Mouse (Mus musculus): ENCODE results near the gene Tfdp2. TPM values are rescaled to one million over a fixed set of nuclear protein-coding genes. Genes with fewer than 3 reads are reported as not detected.

The Tfdp2 gene
- total and polyA plus RNA-seq, 2 experiments from 2014 or later, result 19.6 to 32.1 TPM

DNA sequence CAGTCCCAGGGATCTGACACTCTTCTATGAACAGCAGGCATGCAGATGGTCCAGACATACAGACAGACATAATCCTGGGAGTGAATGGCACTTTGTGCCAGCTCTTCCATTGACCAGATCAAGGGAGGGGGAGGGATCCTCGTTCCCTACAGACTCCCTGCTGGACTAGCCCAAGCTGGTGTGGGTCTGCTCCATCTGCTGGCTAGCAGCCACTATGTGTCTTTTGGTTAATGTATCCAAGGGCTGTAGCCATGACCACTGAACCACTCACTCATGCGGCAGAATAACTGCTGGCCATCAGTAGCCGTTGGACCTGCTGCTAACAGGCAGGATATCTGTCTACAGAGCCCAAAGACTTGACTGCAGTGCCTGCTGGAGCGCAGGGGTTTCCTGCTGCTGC is 128.4 kb downstream of the Tfdp2 start:
- H3K36me3 ChIP-seq (ENCODE audit: insufficient read depth, low read length), result no peaks in the 10 kb centered on the region
- WGBS, result 26% methylated on average over 4 of the region's 4 CpGs
- TF ChIP-seq CTCF (IDR thresholded peaks at IDR 0.05; ENCODE audit: low read depth), result no peak
- no peaks in the 10 kb centered on the region for H3K27me3 ChIP-seq (ENCODE audit: insufficient read depth, low read length)
- no peaks in the 10 kb centered on the region for H3K9me3 ChIP-seq (ENCODE audit: low read length)
- H3K27ac ChIP-seq, result peak overlapping the region; percentile 79
- H3K4me2 ChIP-seq (ENCODE audit: low read depth, low read length), result no peak overlapping the region
- DNase-seq (ENCODE audit: low spot score) (peak; percentile 88), ATAC-seq (peak; percentile 91)
- H3K9ac ChIP-seq (replicated peaks; ENCODE audit: low read length), result no peak overlapping the region
- 0 out of 2 replicates have a peak, but pooled peaks cover 5% of the 10 kb centered on the region for H3K4me1 ChIP-seq (ENCODE audit: insufficient read depth, low read length)
- no peak overlapping the region for H3K4me3 ChIP-seq (ENCODE audit: low read length)

DNA sequence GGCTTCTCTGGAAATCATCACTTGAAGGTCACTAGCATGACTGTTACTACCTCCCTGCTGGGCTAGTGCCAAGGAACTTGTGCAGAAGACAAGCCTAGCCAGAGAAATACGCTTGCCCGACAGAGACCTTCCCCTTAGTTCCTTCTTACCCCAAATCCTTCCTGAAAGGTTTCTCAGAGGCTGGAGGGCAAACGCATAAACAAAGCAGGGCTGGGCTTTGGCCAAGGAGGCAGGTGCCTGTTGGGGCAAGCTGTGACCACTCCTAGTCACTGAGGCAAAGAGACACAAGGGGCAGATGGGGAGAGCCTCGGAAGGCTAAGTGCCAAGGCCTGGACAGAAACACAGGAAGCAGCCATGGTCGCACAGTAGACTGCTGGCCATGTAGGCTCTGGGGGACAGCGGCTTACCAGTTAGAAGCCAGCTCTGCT is 130.4 kb downstream of the Tfdp2 start:
- H3K27ac ChIP-seq, result peak overlapping the region; percentile 79
- peak; percentile 67 for ATAC-seq
- H3K9me3 ChIP-seq (ENCODE audit: low read length), result no peaks in the 10 kb centered on the region
- H3K27me3 ChIP-seq (ENCODE audit: insufficient read depth, low read length), result no peaks in the 10 kb centered on the region
- H3K4me1 ChIP-seq (ENCODE audit: insufficient read depth, low read length), result 0 out of 2 replicates have a peak, but pooled peaks cover 5% of the 10 kb centered on the region
- no peak overlapping the region for H3K9ac ChIP-seq (replicated peaks; ENCODE audit: low read length)
- whole genome bisulfite sequencing, result 47% methylated on average over 6 of the region's 6 CpGs
- H3K36me3 ChIP-seq (ENCODE audit: insufficient read depth, low read length), result no peaks in the 10 kb centered on the region; the same call in 1 of the 2 replicates
- no peak for TF ChIP-seq CTCF (IDR thresholded peaks at IDR 0.05; ENCODE audit: low read depth)
- no peak overlapping the region for H3K4me2 ChIP-seq (ENCODE audit: low read depth, low read length)
- no peak overlapping the region for H3K4me3 ChIP-seq (ENCODE audit: low read length)
- DNase-seq (ENCODE audit: low spot score), result peak; percentile 77

DNA sequence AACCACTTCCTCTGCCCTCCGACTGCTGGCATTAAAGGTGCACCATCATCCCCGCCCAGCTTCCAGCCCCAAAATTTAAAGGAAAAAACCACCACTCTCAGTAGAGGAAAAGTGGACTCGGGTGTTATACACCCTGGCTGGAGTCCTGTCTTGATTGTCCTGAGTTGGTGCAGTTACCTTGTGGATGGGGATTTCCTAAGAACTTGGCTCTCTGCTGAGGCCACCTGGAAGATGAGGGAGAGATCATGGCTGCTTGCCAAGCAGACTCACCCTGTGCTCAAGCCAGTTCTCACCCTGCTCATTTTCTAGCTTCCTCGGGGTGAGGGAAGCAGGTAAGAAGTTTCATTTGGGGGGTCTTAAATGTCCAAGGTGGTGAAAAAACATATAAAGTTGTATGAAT is 132.2 kb downstream of the Tfdp2 start:
- DNase-seq (ENCODE audit: low spot score) (no peak), ATAC-seq (no peak)
- no peak overlapping the region for H3K4me2 ChIP-seq (ENCODE audit: low read depth, low read length)
- H3K9me3 ChIP-seq (ENCODE audit: low read length), result no peaks in the 10 kb centered on the region
- no peak for TF ChIP-seq CTCF (IDR thresholded peaks at IDR 0.05; ENCODE audit: low read depth)
- no peak overlapping the region for H3K9ac ChIP-seq (replicated peaks; ENCODE audit: low read length)
- WGBS, result 84% methylated on average over 4 of the region's 4 CpGs
- H3K4me1 ChIP-seq (ENCODE audit: insufficient read depth, low read length), result 0 out of 2 replicates have a peak, but pooled peaks cover 5% of the 10 kb centered on the region
- H3K27me3 ChIP-seq (ENCODE audit: insufficient read depth, low read length), result no peaks in the 10 kb centered on the region
- no peak overlapping the region for H3K27ac ChIP-seq
- H3K36me3 ChIP-seq (ENCODE audit: insufficient read depth, low read length), result peaks cover 5% of the 10 kb centered on the region; the same call in 1 of the 2 replicates
- H3K4me3 ChIP-seq (ENCODE audit: low read length), result no peak overlapping the region

DNA sequence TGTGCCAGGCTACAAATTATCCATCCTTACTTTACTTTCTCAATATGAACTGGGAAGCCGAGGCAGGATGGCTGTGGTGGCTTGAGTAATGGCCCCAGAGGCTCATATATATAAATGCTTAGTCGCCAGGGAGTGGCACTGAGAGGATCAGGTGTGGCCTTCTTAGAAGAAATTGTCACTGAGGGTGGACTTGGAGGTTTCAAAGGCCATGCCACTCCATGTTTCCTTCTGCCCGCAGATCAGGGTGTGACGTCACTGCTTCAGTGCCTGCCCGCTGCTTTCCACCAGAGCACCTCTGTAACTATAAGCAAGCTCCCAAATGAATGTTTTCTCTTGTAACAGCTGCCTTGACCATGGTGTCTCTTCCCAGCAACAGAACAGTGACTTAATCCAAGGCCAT is 135.1 kb downstream of the Tfdp2 start:
- DNase-seq (ENCODE audit: low spot score) (no peak), ATAC-seq (no peak)
- Histone ChIP-seq H3K9ac (replicated peaks; ENCODE audit: low read length) (no peak overlapping the region), H3K27me3 (ENCODE audit: insufficient read depth, low read length) (no peaks in the 10 kb centered on the region), H3K4me1 (ENCODE audit: insufficient read depth, low read length) (0 out of 2 replicates have a peak, but pooled peaks cover 5% of the 10 kb centered on the region), H3K4me2 (ENCODE audit: low read depth, low read length) (no peak overlapping the region), H3K4me3 (ENCODE audit: low read length) (no peak overlapping the region), H3K27ac (no peak overlapping the region), H3K9me3 (ENCODE audit: low read length) (no peaks in the 10 kb centered on the region), H3K36me3 (ENCODE audit: insufficient read depth, low read length) (peaks cover 6% of the 10 kb centered on the region; the same call in 1 of the 2 replicates)
- 91% methylated on average over 5 of the region's 5 CpGs for WGBS
- no peak for TF ChIP-seq CTCF (IDR thresholded peaks at IDR 0.05; ENCODE audit: low read depth)

DNA sequence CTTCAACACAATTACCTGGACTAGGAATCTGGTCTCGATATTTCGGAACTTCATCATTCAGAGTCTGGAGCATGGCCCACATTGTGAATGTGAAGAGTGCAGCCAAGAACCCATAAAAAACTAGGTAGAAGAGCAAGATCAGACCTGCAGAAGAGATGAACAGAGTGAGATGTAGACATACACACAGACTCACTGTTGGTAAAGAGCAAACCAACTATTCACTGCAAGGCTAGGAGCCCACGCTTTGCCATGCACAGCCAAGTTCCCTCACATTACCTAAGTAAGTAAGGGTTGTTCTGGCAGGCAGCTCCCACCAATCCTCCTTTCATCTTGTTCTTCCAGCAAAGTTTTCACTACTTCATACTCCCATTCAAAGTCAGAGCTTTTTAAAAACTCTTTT is 149.7 kb downstream of the Tfdp2 start:
- DNase-seq (ENCODE audit: low spot score), result no peak
- no peak for ATAC-seq
- Histone ChIP-seq H3K9me3 (ENCODE audit: low read length) (no peaks in the 10 kb centered on the region), H3K4me3 (ENCODE audit: low read length) (no peak overlapping the region), H3K27ac (no peak overlapping the region), H3K27me3 (ENCODE audit: insufficient read depth, low read length) (no peaks in the 10 kb centered on the region), H3K9ac (replicated peaks; ENCODE audit: low read length) (no peak overlapping the region), H3K4me2 (ENCODE audit: low read depth, low read length) (no peak overlapping the region), H3K4me1 (ENCODE audit: insufficient read depth, low read length) (no peaks in the 10 kb centered on the region), H3K36me3 (ENCODE audit: insufficient read depth, low read length) (peaks cover 13% of the 10 kb centered on the region; the same call in 1 of the 2 replicates)
- no peak for TF ChIP-seq CTCF (IDR thresholded peaks at IDR 0.05; ENCODE audit: low read depth)
- 97% methylated on average over 3 of the region's 3 CpGs for WGBS

DNA sequence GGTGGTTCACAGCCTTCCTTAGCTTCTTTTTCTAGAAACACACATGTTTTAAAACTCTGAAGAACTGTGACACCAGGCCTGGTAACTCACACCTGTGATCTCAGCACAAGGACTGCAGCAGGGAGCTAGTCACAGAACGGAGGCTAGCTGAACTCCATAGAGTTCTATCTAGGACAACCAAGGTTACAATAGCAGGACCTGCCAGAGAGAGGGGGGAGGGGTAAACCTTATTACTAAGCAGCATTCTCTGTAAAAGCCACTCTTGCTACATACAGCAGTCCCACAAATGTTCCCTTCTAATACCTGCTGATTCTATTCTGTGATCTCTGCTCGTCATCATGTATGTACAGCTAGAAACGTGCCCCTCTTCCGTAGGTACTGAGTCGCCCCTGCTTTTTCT is 152.8 kb downstream of the Tfdp2 start:
- no peak overlapping the region for H3K4me3 ChIP-seq (ENCODE audit: low read length)
- no peak for ATAC-seq
- 92% methylated on average over 5 of the region's 5 CpGs for WGBS
- H3K27me3 ChIP-seq (ENCODE audit: insufficient read depth, low read length), result no peaks in the 10 kb centered on the region
- H3K9ac ChIP-seq (replicated peaks; ENCODE audit: low read length), result no peak overlapping the region
- no peaks in the 10 kb centered on the region for H3K9me3 ChIP-seq (ENCODE audit: low read length)
- no peak overlapping the region for H3K4me2 ChIP-seq (ENCODE audit: low read depth, low read length)
- no peak for TF ChIP-seq CTCF (IDR thresholded peaks at IDR 0.05; ENCODE audit: low read depth)
- peaks cover 4% of the 10 kb centered on the region; the same call in 1 of the 2 replicates for H3K36me3 ChIP-seq (ENCODE audit: insufficient read depth, low read length)
- H3K4me1 ChIP-seq (ENCODE audit: insufficient read depth, low read length), result no peaks in the 10 kb centered on the region
- DNase-seq (ENCODE audit: low spot score), result no peak
- H3K27ac ChIP-seq, result no peak overlapping the region

DNA sequence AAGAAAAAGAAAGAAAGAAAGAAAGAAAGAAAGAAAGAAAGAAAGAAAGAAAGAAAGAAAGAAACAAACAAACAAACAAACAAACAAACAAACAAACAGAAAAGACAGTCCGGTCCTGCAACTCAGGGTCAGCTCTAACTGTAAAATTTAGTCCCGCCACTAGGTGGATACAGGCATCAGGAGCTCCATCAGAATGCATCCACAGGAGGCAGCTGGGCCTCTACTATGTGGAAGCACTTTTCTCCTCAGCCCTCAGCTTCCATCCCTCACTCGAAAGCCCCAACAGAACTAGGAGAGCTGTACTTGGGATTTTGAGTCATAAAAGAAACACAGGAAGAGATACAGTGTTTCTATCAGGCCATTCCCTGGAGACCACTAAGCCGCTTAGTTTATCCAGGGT is 153.9 kb downstream of the Tfdp2 start:
- no peak overlapping the region for H3K9ac ChIP-seq (replicated peaks; ENCODE audit: low read length)
- DNase-seq (ENCODE audit: low spot score) (peak; percentile 85), ATAC-seq (peak; percentile 80)
- WGBS, result 39% methylated on average over 4 of the region's 4 CpGs
- no peaks in the 10 kb centered on the region for H3K9me3 ChIP-seq (ENCODE audit: low read length)
- no peak overlapping the region for H3K4me2 ChIP-seq (ENCODE audit: low read depth, low read length)
- no peak overlapping the region for H3K4me3 ChIP-seq (ENCODE audit: low read length)
- H3K4me1 ChIP-seq (ENCODE audit: insufficient read depth, low read length), result no peaks in the 10 kb centered on the region
- TF ChIP-seq CTCF (IDR thresholded peaks at IDR 0.05; ENCODE audit: low read depth), result peak; percentile 83
- no peak overlapping the region for H3K27ac ChIP-seq
- H3K27me3 ChIP-seq (ENCODE audit: insufficient read depth, low read length), result no peaks in the 10 kb centered on the region
- no peaks in the 10 kb centered on the region for H3K36me3 ChIP-seq (ENCODE audit: insufficient read depth, low read length)
